Mouse (Mus musculus): ENCODE data around the gene Mynn. TPM values are rescaled to one million over a fixed set of nuclear protein-coding genes. Genes with fewer than 3 reads are reported as not detected.
A peak's percentile ranks its signal among the peaks of the same experiment; 100 is the strongest.
"Not testable (repeated sequence)": the region's sequence is repeated elsewhere in the genome, so short reads cannot be mapped to it uniquely, and the experiment has no call there.

Gene Mynn
- total RNA-seq (2021), result 10 to 100 TPM; 19.0 to 24.1 TPM
- long read RNA-seq, experiment 1, full-length matches to known transcripts, result 9 of 11 reads
- long read RNA-seq, experiment 1, partial matches to known transcripts, result 1 of 11 reads
- long read RNA-seq, experiment 1, other reads (novel, unspliced or antisense), result 1 of 11 reads
- long read RNA-seq, experiment 2, full-length matches to known transcripts, result 4 of 4 reads
- long read RNA-seq, experiment 2, partial matches to known transcripts, result 0 of 4 reads
- long read RNA-seq, experiment 2, other reads (novel, unspliced or antisense), result 0 of 4 reads

GRCm38 (mm10) chr3:30602065-30602739 lies at the start of gene Mynn:
Mynn (plus strand) TSS chr3:30602065.
- peak; percentile 94 to 97 for DNase-seq

- no peak for DNase-seq
Observed at GRCm38 (mm10) chr3:30553741-30554140, 48.1 kb upstream of the Mynn start.

GRCm38 (mm10) chr3:30560677-30561314 lies 41.1 kb upstream of the Mynn start:
- DNase-seq, result no peak

DNA sequence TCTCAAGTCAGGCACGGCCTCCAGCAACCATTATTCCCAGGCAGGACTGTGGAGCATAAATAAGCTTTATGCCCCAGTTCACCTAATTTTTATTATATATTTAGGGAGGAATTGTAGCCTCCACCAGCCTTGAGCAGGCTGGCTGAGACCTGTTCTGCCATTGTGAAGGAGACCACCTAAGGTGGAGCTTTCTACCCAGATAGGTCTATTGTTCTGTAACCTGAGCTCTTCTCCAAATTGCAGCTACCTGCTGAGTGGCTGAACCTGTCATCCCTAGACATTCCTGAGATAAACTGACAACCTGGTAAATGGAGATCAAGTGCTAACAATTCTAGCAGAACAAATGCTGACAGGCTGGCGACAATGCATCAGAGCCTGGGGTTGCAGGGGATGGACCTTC lies 35.5 kb upstream of the Mynn start:
- not testable (repeated sequence) for DNase-seq

GRCm38 (mm10) chr3:30573549-30573948 lies 28.3 kb upstream of the Mynn start:
- no peak for DNase-seq

- DNase-seq, result no peak
Observed at GRCm38 (mm10) chr3:30588865-30589264, 13.0 kb upstream of the Mynn start.

- DNase-seq, result peak in 1 of 2 experiments; percentile 21
Observed at GRCm38 (mm10) chr3:30592418-30592853, 9.4 kb upstream of the Mynn start.

- no peak for DNase-seq
Observed at GRCm38 (mm10) chr3:30593719-30594485, 8.0 kb upstream of the Mynn start.

GRCm38 (mm10) chr3:30595111-30595832 lies 6.6 kb upstream of the Mynn start:
- DNase-seq, result peak; percentile 60 to 72

- DNase-seq, result no peak
Observed at GRCm38 (mm10) chr3:30597271-30597670, 4.6 kb upstream of the Mynn start.

DNA sequence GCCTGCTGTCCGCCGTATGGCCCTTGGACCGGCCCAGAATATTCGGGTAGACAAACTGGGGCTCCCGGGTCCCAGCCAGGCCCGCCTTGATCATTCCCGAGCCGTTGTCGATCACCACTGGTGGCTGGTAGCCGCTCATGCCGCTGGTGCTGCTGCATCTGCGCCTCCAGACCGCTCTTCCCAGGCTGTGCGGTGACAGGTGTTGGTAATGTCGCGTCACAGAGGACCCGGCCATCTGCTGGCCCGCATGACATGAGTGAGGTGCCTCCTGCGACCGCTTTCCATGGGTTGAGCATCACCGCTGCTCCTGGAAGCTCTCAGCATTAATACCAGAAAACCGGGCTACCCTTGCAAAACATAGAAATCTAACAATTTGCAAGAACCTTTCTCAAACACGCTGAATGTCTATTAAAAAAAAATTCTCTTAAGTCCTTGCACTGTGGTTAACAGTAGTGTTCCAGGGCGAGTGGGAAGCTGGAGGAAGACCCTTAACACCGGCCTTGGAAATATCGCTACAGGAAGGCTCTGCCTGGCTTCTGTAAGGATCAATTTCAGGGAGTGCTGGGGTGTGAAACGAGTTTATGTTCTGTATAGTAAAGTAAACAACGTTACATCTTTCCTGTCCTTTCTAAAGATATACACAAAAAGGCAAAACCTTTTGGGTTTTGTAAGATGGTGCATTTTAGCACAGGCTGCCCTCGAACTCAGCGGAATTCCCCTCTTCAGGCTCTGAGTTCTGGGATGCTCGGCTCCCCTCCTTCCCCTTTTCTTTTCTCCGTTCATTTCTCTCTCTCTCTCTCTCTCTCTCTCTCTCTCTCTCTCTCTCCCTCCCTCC lies 1.9 kb upstream of the Mynn start, which contains the start of gene Actrt3:
Gene Actrt3, minus strand, starts transcription at position 229 of the 835 bp plus-strand sequence.
- peak; percentile 23 to 29 for DNase-seq

- peak; percentile 29 to 36 for DNase-seq
Observed at GRCm38 (mm10) chr3:30600717-30601116, 1.1 kb upstream of the Mynn start.

DNA sequence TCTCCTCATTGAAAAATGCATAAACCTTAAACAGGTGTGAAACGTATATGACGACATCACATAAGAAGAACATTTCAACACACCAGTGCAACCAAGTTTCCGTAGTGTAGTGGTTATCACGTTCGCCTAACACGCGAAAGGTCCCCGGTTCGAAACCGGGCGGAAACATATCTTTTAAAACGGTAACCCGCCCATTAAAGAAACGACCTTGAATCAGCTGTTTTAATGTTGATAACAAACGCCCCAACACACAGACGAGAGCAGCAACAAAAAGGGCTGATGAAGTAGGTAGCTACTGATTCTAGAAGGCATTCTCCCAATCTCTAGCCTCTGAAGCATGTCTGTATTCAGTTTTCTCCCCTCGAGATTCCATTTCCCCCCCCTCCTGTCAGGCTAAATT lies 690 bp upstream of the Mynn start:
- DNase-seq, result peak; percentile 83

DNA sequence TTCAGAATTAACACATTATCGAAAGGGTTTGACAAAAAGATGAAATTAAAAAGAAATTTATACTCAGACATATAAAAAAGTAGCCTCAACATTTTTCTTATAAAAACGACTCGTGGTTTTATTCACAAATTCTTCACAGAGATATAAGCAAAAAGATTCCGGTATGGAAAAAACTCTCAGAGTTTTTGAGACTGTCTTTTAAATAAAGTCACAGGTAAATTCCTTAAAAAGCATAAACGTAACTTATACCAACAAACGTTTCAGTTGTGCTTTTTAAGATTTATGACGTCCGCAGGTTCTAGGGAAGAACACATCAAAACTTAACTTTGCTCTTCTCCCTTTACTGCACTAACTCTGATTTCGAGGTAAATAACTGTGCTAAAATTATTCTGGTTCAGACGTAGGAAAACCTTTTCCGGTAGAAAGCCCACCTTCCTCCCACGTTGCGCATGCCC lies 228 bp upstream of the Mynn start:
- no peak for DNase-seq

DNA sequence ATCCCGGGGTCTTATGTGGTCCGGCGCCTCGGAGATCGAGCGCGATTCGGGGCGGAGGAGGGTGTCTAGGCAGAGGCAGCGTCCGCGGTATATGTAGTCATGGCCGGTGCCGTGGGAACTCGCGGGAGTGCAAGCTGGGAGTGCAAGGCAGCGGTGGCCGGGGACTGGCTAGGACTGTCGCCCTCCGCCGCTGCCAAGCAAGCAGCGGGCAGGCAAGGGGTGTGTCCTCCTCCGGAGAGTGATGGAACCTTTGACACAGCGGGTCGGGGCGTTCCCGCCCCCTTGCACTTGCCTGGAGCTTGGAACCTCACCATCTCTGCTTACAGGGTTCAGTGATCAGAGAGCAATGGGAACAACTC lies 854 bp downstream of the Mynn start:
- peak; percentile 69 to 75 for DNase-seq

GRCm38 (mm10) chr3:30603256-30603655 lies 1.4 kb downstream of the Mynn start:
- no peak for DNase-seq

- no peak for DNase-seq
Observed at GRCm38 (mm10) chr3:30608999-30609398, 7.1 kb downstream of the Mynn start.

GRCm38 (mm10) chr3:30610930-30611329 lies 9.1 kb downstream of the Mynn start:
- no peak for DNase-seq

GRCm38 (mm10) chr3:30620132-30620531 lies 18.3 kb downstream of the Mynn start:
- no peak for DNase-seq

GRCm38 (mm10) chr3:30633681-30634080 lies 31.8 kb downstream of the Mynn start:
- DNase-seq, result no peak

- DNase-seq, result no peak
Observed at GRCm38 (mm10) chr3:30635629-30636028, 33.8 kb downstream of the Mynn start.
